Mouse (Mus musculus): ENCODE data around the gene Qrsl1. TPM values are rescaled to one million over a fixed set of nuclear protein-coding genes. Genes with fewer than 3 reads are reported as not detected.
"Not testable (repeated sequence)": the region's sequence is repeated elsewhere in the genome, so short reads cannot be mapped to it uniquely, and the experiment has no call there.

The Qrsl1 gene
- 20.7 and 23.5 TPM in 2 replicates for polyA plus RNA-seq (2015; fragmentation: Nextera tagmentation; extraction: Ambion mirVana)

- H3K4me2 ChIP-seq (replicated peaks): peak within 1 kb of the TSS; percentile 82
- WGBS: under 1% methylated on average over 40 of the region's 40 CpGs
- peak; percentile 98 for ATAC-seq
Measured at GRCm38 (mm10) chr10:43901578-43902194, at the start of gene Qrsl1, which contains the start of gene Rtn4ip1. Gene Qrsl1 (minus strand): TSS chr10:43901745. Gene Rtn4ip1 (plus strand): TSS chr10:43901807.

GRCm38 (mm10) chr10:43945435-43945834 lies 43.9 kb upstream of the Qrsl1 start:
- H3K27ac ChIP-seq: no peak overlapping the region
- no peak overlapping the region for H3K4me3 ChIP-seq (replicated peaks)
- ATAC-seq: no peak
- H3K36me3 ChIP-seq: peaks cover 20% of the 10 kb centered on the region
- no peak overlapping the region for H3K9ac ChIP-seq (replicated peaks)
- WGBS: 87% methylated on average over 4 of the region's 4 CpGs
- no peak overlapping the region for H3K4me2 ChIP-seq (replicated peaks)
- peaks cover 14% of the 10 kb centered on the region for H3K4me1 ChIP-seq (replicated peaks)
- no peaks in the 10 kb centered on the region for H3K27me3 ChIP-seq
- H3K9me3 ChIP-seq: no peaks in the 10 kb centered on the region

More at GRCm38 (mm10) chr10:43901578-43902194, at the start of gene Qrsl1, which contains the start of gene Rtn4ip1:
- Histone ChIP-seq H3K36me3 (no peaks in the 10 kb centered on the region), H3K27ac (peak within 1 kb of the TSS; percentile 67), H3K9ac (replicated peaks) (peak within 1 kb of the TSS; percentile 76), H3K4me3 (replicated peaks) (peak within 1 kb of the TSS; percentile 76), H3K9me3 (no peaks in the 10 kb centered on the region), H3K27me3 (no peaks in the 10 kb centered on the region), H3K4me1 (replicated peaks) (peaks cover 15% of the 10 kb centered on the region)

- H3K36me3 ChIP-seq: peaks cover 22% of the 10 kb centered on the region
- no peak overlapping the region for H3K9ac ChIP-seq (replicated peaks)
- H3K4me3 ChIP-seq (replicated peaks): no peak overlapping the region
- H3K4me1 ChIP-seq (replicated peaks): peaks cover 14% of the 10 kb centered on the region
- ATAC-seq: no peak
- no peak overlapping the region for H3K27ac ChIP-seq
- no peaks in the 10 kb centered on the region for H3K9me3 ChIP-seq
- no peak overlapping the region for H3K4me2 ChIP-seq (replicated peaks)
- H3K27me3 ChIP-seq: no peaks in the 10 kb centered on the region
- WGBS: 20% methylated on average over 4 of the region's 4 CpGs
Measured at GRCm38 (mm10) chr10:43943736-43944135, 42.2 kb upstream of the Qrsl1 start.

GRCm38 (mm10) chr10:43939136-43939662 lies 37.7 kb upstream of the Qrsl1 start:
- 84% methylated on average over 6 of the region's 6 CpGs for WGBS
- Histone ChIP-seq H3K27ac (no peak overlapping the region), H3K36me3 (peaks cover 19% of the 10 kb centered on the region), H3K4me2 (replicated peaks) (no peak overlapping the region), H3K9ac (replicated peaks) (no peak overlapping the region), H3K4me1 (replicated peaks) (peaks cover 11% of the 10 kb centered on the region), H3K9me3 (no peaks in the 10 kb centered on the region), H3K4me3 (replicated peaks) (no peak overlapping the region), H3K27me3 (no peaks in the 10 kb centered on the region)
- ATAC-seq: no peak

- Histone ChIP-seq H3K9me3 (no peaks in the 10 kb centered on the region), H3K36me3 (peaks cover 35% of the 10 kb centered on the region), H3K27me3 (no peaks in the 10 kb centered on the region), H3K27ac (no peak overlapping the region), H3K4me2 (replicated peaks) (no peak overlapping the region), H3K4me3 (replicated peaks) (no peak overlapping the region), H3K9ac (replicated peaks) (no peak overlapping the region), H3K4me1 (replicated peaks) (no peaks in the 10 kb centered on the region)
- ATAC-seq: no peak
- WGBS: 81% methylated on average over 5 of the region's 5 CpGs
Measured at GRCm38 (mm10) chr10:43928596-43928995, 27.1 kb upstream of the Qrsl1 start.

GRCm38 (mm10) chr10:43927736-43928135 lies 26.2 kb upstream of the Qrsl1 start:
- no peaks in the 10 kb centered on the region for H3K27me3 ChIP-seq
- H3K9me3 ChIP-seq: no peaks in the 10 kb centered on the region
- no peaks in the 10 kb centered on the region for H3K4me1 ChIP-seq (replicated peaks)
- no peak overlapping the region for H3K9ac ChIP-seq (replicated peaks)
- H3K27ac ChIP-seq: no peak overlapping the region
- H3K4me3 ChIP-seq (replicated peaks): no peak overlapping the region
- H3K36me3 ChIP-seq: peaks cover 41% of the 10 kb centered on the region
- no peak overlapping the region for H3K4me2 ChIP-seq (replicated peaks)
- no peak for ATAC-seq
- 84% methylated on average over 8 of the region's 8 CpGs for WGBS

GRCm38 (mm10) chr10:43925776-43926175 lies 24.2 kb upstream of the Qrsl1 start:
- not testable (repeated sequence) for H3K4me2 ChIP-seq (replicated peaks); H3K4me1 ChIP-seq (replicated peaks); ATAC-seq; H3K9ac ChIP-seq (replicated peaks); H3K27ac ChIP-seq; H3K9me3 ChIP-seq; H3K4me3 ChIP-seq (replicated peaks); H3K27me3 ChIP-seq
- peaks cover 27% of the 10 kb centered on the region for H3K36me3 ChIP-seq
- 90% methylated on average over 9 of the region's 9 CpGs for WGBS

- no peak for ATAC-seq
- WGBS: 95% methylated on average over 3 of the region's 3 CpGs
- H3K4me1 ChIP-seq (replicated peaks): 0 out of 2 replicates have a peak, but pooled peaks cover 3% of the 10 kb centered on the region
- H3K36me3 ChIP-seq: peaks cover 6% of the 10 kb centered on the region
- no peaks in the 10 kb centered on the region for H3K27me3 ChIP-seq
- H3K9me3 ChIP-seq: no peaks in the 10 kb centered on the region
- H3K4me3 ChIP-seq (replicated peaks): no peak overlapping the region
- H3K4me2 ChIP-seq (replicated peaks): no peak overlapping the region
- H3K27ac ChIP-seq: no peak overlapping the region
- H3K9ac ChIP-seq (replicated peaks): no peak overlapping the region
Measured at GRCm38 (mm10) chr10:43923096-43923495, 21.6 kb upstream of the Qrsl1 start.

GRCm38 (mm10) chr10:43918696-43919608 lies 17.4 kb upstream of the Qrsl1 start:
- no peak overlapping the region for H3K4me3 ChIP-seq (replicated peaks)
- peaks cover 6% of the 10 kb centered on the region for H3K36me3 ChIP-seq
- H3K4me1 ChIP-seq (replicated peaks): 0 out of 2 replicates have a peak, but pooled peaks cover 3% of the 10 kb centered on the region
- no peak overlapping the region for H3K4me2 ChIP-seq (replicated peaks)
- H3K27ac ChIP-seq: no peak overlapping the region
- peak; percentile 69 for ATAC-seq
- 40% methylated on average over 17 of the region's 17 CpGs for WGBS
- H3K9me3 ChIP-seq: no peaks in the 10 kb centered on the region
- H3K9ac ChIP-seq (replicated peaks): no peak overlapping the region
- no peaks in the 10 kb centered on the region for H3K27me3 ChIP-seq

- 90% methylated on average over 2 of the region's 2 CpGs for whole genome bisulfite sequencing
- Histone ChIP-seq H3K27ac (no peak overlapping the region), H3K4me2 (replicated peaks) (no peak overlapping the region), H3K4me3 (replicated peaks) (no peak overlapping the region), H3K9ac (replicated peaks) (no peak overlapping the region), H3K36me3 (no peaks in the 10 kb centered on the region; the same call in 1 of the 2 replicates), H3K4me1 (replicated peaks) (0 out of 2 replicates have a peak, but pooled peaks cover 3% of the 10 kb centered on the region), H3K27me3 (no peaks in the 10 kb centered on the region), H3K9me3 (no peaks in the 10 kb centered on the region)
- ATAC-seq: no peak
Measured at GRCm38 (mm10) chr10:43916737-43917136, 15.2 kb upstream of the Qrsl1 start.

GRCm38 (mm10) chr10:43916181-43916580 lies 14.6 kb upstream of the Qrsl1 start:
- Histone ChIP-seq H3K9ac (replicated peaks) (no peak overlapping the region), H3K4me1 (replicated peaks) (0 out of 2 replicates have a peak, but pooled peaks cover 3% of the 10 kb centered on the region), H3K4me3 (replicated peaks) (no peak overlapping the region), H3K9me3 (no peaks in the 10 kb centered on the region), H3K36me3 (peaks cover 3% of the 10 kb centered on the region), H3K27me3 (no peaks in the 10 kb centered on the region), H3K4me2 (replicated peaks) (no peak overlapping the region), H3K27ac (no peak overlapping the region)
- WGBS: 83% methylated on average over 12 of the region's 12 CpGs
- ATAC-seq: no peak

- H3K27ac ChIP-seq: no peak overlapping the region
- H3K36me3 ChIP-seq: peaks cover 16% of the 10 kb centered on the region; the same call in 1 of the 2 replicates
- no peak overlapping the region for H3K4me2 ChIP-seq (replicated peaks)
- H3K4me1 ChIP-seq (replicated peaks): no peaks in the 10 kb centered on the region
- H3K9ac ChIP-seq (replicated peaks): no peak overlapping the region
- no peak overlapping the region for H3K4me3 ChIP-seq (replicated peaks)
- ATAC-seq: no peak
- WGBS: 84% methylated on average over 3 of the region's 3 CpGs
- H3K9me3 ChIP-seq: no peaks in the 10 kb centered on the region
- H3K27me3 ChIP-seq: no peaks in the 10 kb centered on the region
Measured at GRCm38 (mm10) chr10:43912236-43912635, 10.7 kb upstream of the Qrsl1 start.
